In genomic region chr6:121221876-121222597, GRCm38 (mm10) we compare ENCODE assay signal across 19 mouse cellular contexts. TPM values are rescaled to one million over a fixed set of nuclear protein-coding genes. Genes with fewer than 3 reads are reported as not detected.
"Had no signal": no experiment of that assay in that cellular context is flagged by ENCODE, and none has a peak within 500 bp of the region (broad histone marks: within the 10 kb centered on the region; RNA-seq: fewer than 3 reads in every experiment).

No protein-coding gene starts in this region.

- ATAC-seq: lung, postnatal 0 days; midbrain, embryonic 15.5 days had no signal

- H3K27me3 ChIP-seq: liver, embryonic 13.5 days; midbrain, embryonic 12.5 days; midbrain, embryonic 15.5 days; neural tube, embryonic 13.5 days; stomach, embryonic 15.5 days had no signal

- H3K36me3 ChIP-seq: kidney, embryonic 15.5 days; midbrain, embryonic 12.5 days; midbrain, embryonic 15.5 days; neural tube, embryonic 13.5 days; stomach, embryonic 15.5 days had no signal

- H3K27ac ChIP-seq: kidney, embryonic 15.5 days; left cerebral cortex, adult 2 months; liver, embryonic 13.5 days; macrophage; midbrain, embryonic 12.5 days; midbrain, embryonic 15.5 days; neural tube, embryonic 13.5 days; stomach, embryonic 15.5 days had no signal

- H3K4me1 ChIP-seq: midbrain, embryonic 12.5 days; midbrain, embryonic 15.5 days; neural tube, embryonic 13.5 days; stomach, embryonic 15.5 days had no signal

- H3K9me3 ChIP-seq: kidney, embryonic 15.5 days; liver, embryonic 13.5 days; midbrain, embryonic 12.5 days; midbrain, embryonic 15.5 days; neural tube, embryonic 13.5 days; stomach, embryonic 15.5 days had no signal

- DNase-seq: kidney, postnatal 10 days; kidney, postnatal 36 days; layer of hippocampus, postnatal 36 days; liver, embryonic 13.5 days; lung, embryonic 14.5 days; retina, postnatal 1 day; right cerebral cortex, postnatal 25 days; spleen, adult 18-20 months; thymus, postnatal 36 days had no signal

- H3K9ac ChIP-seq: kidney, embryonic 15.5 days; liver, embryonic 13.5 days; lung, embryonic 14.5 days; midbrain, embryonic 12.5 days; midbrain, embryonic 15.5 days; neural tube, embryonic 13.5 days; stomach, embryonic 15.5 days had no signal

- H3K4me2 ChIP-seq: kidney, embryonic 15.5 days; liver, embryonic 13.5 days; lung, embryonic 14.5 days; midbrain, embryonic 12.5 days; midbrain, embryonic 15.5 days; neural tube, embryonic 13.5 days; stomach, embryonic 15.5 days had no signal

- H3K4me3 ChIP-seq: kidney, embryonic 15.5 days; left cerebral cortex, adult 2 months; liver, embryonic 13.5 days; midbrain, embryonic 12.5 days; midbrain, embryonic 15.5 days; myocyte; neural tube, embryonic 13.5 days; stomach, embryonic 15.5 days had no signal

RNA-seq across cellular contexts. Expression of gene Tuba8, which starts 11.5 kb away (rescaled TPM):
- polyA plus RNA-seq: midbrain, embryonic 12.5 days; myocyte had no signal

RNA-seq across cellular contexts. Expression of gene Usp18, which starts 23.7 kb away (rescaled TPM):
- total RNA-seq: layer of hippocampus, postnatal 10 days had no signal
